Mouse (Mus musculus): ENCODE data around the gene Etv4. TPM values are rescaled to one million over a fixed set of nuclear protein-coding genes. Genes with fewer than 3 reads are reported as not detected.

Etv4 gene
- total RNA-seq (2023): not detected

GRCm38 (mm10) chr11:101785143-101785851, at the start of gene Etv4:
Gene Etv4, minus strand, starts transcription at chr11:101785371.

GRCm38 (mm10) chr11:101732518-101733440, 52.4 kb downstream of the Etv4 start, which contains the start of gene Dhx8:
Gene Dhx8, plus strand, starts transcription at chr11:101732919.

Other genes starting within 250 kb of the Etv4 start
- 10 to 100 TPM; 15.4 to 19.1 TPM for gene Brca1, start 233.4 kb downstream of the Etv4 start, total RNA-seq (2023)
- 10 to 100 TPM; 59.5 to 80.0 TPM for gene Nbr1, start 233.2 kb downstream of the Etv4 start, total RNA-seq (2023)
- gene Tmem106a, start 203.1 kb downstream of the Etv4 start, total RNA-seq (2023): 10 to 100 TPM; 11.5 to 11.6 TPM
- gene Gm11634, start 186.1 kb downstream of the Etv4 start, total RNA-seq (2023): not detected
- 10 to 100 TPM; 17.1 to 20.1 TPM for gene Rdm1, start 158.2 kb downstream of the Etv4 start, total RNA-seq (2023)
- 1 to 10 TPM in 1 of 2 experiments, under 1 TPM in 1; 0.68 to 1.6 TPM for gene Arl4d, start 119.8 kb downstream of the Etv4 start, total RNA-seq (2023)
- gene Dhx8, start 52.5 kb downstream of the Etv4 start, total RNA-seq (2023): 10 to 100 TPM; 40.8 to 42.2 TPM
- gene Meox1, start 109.0 kb upstream of the Etv4 start, total RNA-seq (2023): under 1 TPM in 1 of 2 experiments, not detected in 1; 0.24 TPM
- not detected for gene Sost, start 181.6 kb upstream of the Etv4 start, total RNA-seq (2023)
- gene Cfap97d1, start 198.9 kb upstream of the Etv4 start, total RNA-seq (2023): not detected
- 10 to 100 TPM; 24.5 to 26.3 TPM for gene Dusp3, start 201.6 kb upstream of the Etv4 start, total RNA-seq (2023)
- gene Mpp3, start 243.1 kb upstream of the Etv4 start, total RNA-seq (2023): not detected